Mouse (Mus musculus) CH12.LX (cell line): ENCODE data around the gene Gm26897. TPM values are rescaled to one million over a fixed set of nuclear protein-coding genes. Genes with fewer than 3 reads are reported as not detected.

Experiments used
- DNase-seq: peaks from one replicate; pipeline ENCODE4 v3.0.0-alpha.2; 2013; ENCODE audit errors: extremely low read depth
- H3K27ac ChIP-seq: 2 replicates; pipeline ENCODE4 v1.5.1; 2012; ENCODE audit warnings: low read depth, mild to moderate bottlenecking, control low read depth, moderate library complexity; ENCODE audit not compliant: insufficient read depth
- H3K27me3 ChIP-seq: replicated peaks from 2 replicates; pipeline ENCODE3; 2012; ENCODE audit warnings: inconsistent platforms
- H3K36me3 ChIP-seq, 2 experiments: replicated peaks in 1 of 2; 2 replicates each; pipeline versions ENCODE3 to v1.6.1; 2012; ENCODE audit warnings: inconsistent platforms in 1 of 2, low read length in 1 of 2, mild to moderate bottlenecking in 1 of 2, mixed read lengths in 1 of 2, moderate library complexity in 1 of 2; ENCODE audit not compliant: control insufficient read depth in 1 of 2, insufficient read depth in 1 of 2
- H3K4me1 ChIP-seq, 2 experiments: 2 replicates each; pipeline ENCODE4 v1.6.1; 2012; ENCODE audit warnings: inconsistent platforms in 1 of 2, moderate library complexity in 1 of 2; ENCODE audit not compliant: insufficient read depth in 2 of 2, control insufficient read depth in 1 of 2
- H3K4me2 ChIP-seq: 2 replicates; pipeline ENCODE4 v1.6.1; 2012; ENCODE audit warnings: low read depth, mild to moderate bottlenecking, control low read depth; ENCODE audit not compliant: poor library complexity, insufficient read depth, severe bottlenecking
- H3K4me3 ChIP-seq, 3 experiments: fragments of 150-350 bp in 1 of 3; sonication (generic) in 1 of 3; replicated peaks in 1 of 3; 2 replicates each; pipeline versions ENCODE3 to v1.5.1; 2011 to 2012; ENCODE audit warnings: low read depth in 2 of 3, low read length in 2 of 3, mild to moderate bottlenecking in 2 of 3, moderate library complexity in 2 of 3, control low read depth in 1 of 3, improper control_type of control experiment in 1 of 3, inconsistent platforms in 1 of 3, mixed read lengths in 1 of 3; ENCODE audit not compliant: poor library complexity in 1 of 3
- H3K79me2 ChIP-seq: replicated peaks from 2 replicates; pipeline ENCODE4 v1.6.1; 2012; ENCODE audit warnings: mild to moderate bottlenecking, moderate library complexity; ENCODE audit not compliant: control insufficient read depth, poor library complexity, insufficient read depth, severe bottlenecking; ENCODE audit errors: extremely low read depth
- H3K9ac ChIP-seq: 2 replicates; pipeline ENCODE4 v1.6.1; 2012; ENCODE audit warnings: low read depth, mild to moderate bottlenecking, control low read depth, moderate library complexity; ENCODE audit not compliant: insufficient read depth
- H3K9me3 ChIP-seq: replicated peaks from 2 replicates; pipeline ENCODE3; 2012; ENCODE audit warnings: low read length, inconsistent platforms, mixed read lengths
- CHD1 ChIP-seq: IDR thresholded peaks from 2 replicates; pipeline ENCODE4 v1.6.1; 2012; ENCODE audit warnings: low read depth, low read length, improper control_type of control experiment, inconsistent platforms
- CHD2 ChIP-seq: IDR thresholded peaks from 2 replicates; pipeline ENCODE4 v1.6.1; 2011; ENCODE audit warnings: low read length, improper control_type of control experiment
- ETS1 ChIP-seq: conservative IDR thresholded peaks from 2 replicates; pipeline ENCODE4 v1.6.1; 2012; ENCODE audit warnings: low read depth, mild to moderate bottlenecking, inconsistent platforms, low read length, improper control_type of control experiment, moderate library complexity
- HCFC1 ChIP-seq: IDR thresholded peaks from 2 replicates; pipeline ENCODE4 v1.6.1; 2012; ENCODE audit warnings: low read depth, mild to moderate bottlenecking, inconsistent platforms, low read length, improper control_type of control experiment
- JUN ChIP-seq: IDR thresholded peaks from 2 replicates; pipeline ENCODE4 v1.6.1; 2011; ENCODE audit warnings: low read depth, mild to moderate bottlenecking, low read length, improper control_type of control experiment, moderate library complexity; ENCODE audit not compliant: insufficient read depth
- KAT2A ChIP-seq: IDR thresholded peaks from 2 replicates; pipeline ENCODE4 v1.6.1; 2012; ENCODE audit warnings: low read length, improper control_type of control experiment, inconsistent platforms; ENCODE audit not compliant: insufficient replicate concordance
- MAX ChIP-seq: IDR thresholded peaks from 2 replicates; pipeline ENCODE4 v1.6.1; 2011; ENCODE audit warnings: low read length, improper control_type of control experiment
- MAZ ChIP-seq: IDR thresholded peaks from 2 replicates; pipeline ENCODE4 v1.6.1; 2012; ENCODE audit warnings: low read depth, mild to moderate bottlenecking, inconsistent platforms, low read length, improper control_type of control experiment, moderate library complexity
- MYC ChIP-seq: IDR thresholded peaks from 2 replicates; pipeline ENCODE4 v1.6.1; 2011; ENCODE audit warnings: low read depth, mild to moderate bottlenecking, improper control_type of control experiment, low read length
- NELFE ChIP-seq: IDR thresholded peaks from 2 replicates; pipeline ENCODE4 v1.6.1; 2011; ENCODE audit warnings: low read depth, low read length, improper control_type of control experiment
- PAX5 ChIP-seq: IDR thresholded peaks from 2 replicates; pipeline ENCODE4 v1.6.1; 2012; ENCODE audit warnings: low read length, inconsistent platforms, mixed read lengths
- POLR2A ChIP-seq: IDR thresholded peaks from 2 replicates; pipeline ENCODE4 v1.6.1; 2011; ENCODE audit warnings: low read depth, mild to moderate bottlenecking, improper control_type of control experiment, low read length
- RAD21 ChIP-seq: IDR thresholded peaks from 2 replicates; pipeline ENCODE4 v1.6.1; 2011; ENCODE audit warnings: low read depth, mild to moderate bottlenecking, low read length, improper control_type of control experiment, moderate library complexity
- SIN3A ChIP-seq: IDR thresholded peaks from 2 replicates; pipeline ENCODE4 v1.6.1; 2012; ENCODE audit warnings: low read length, improper control_type of control experiment, inconsistent platforms
- SMC3 ChIP-seq: IDR thresholded peaks from 2 replicates; pipeline ENCODE4 v1.6.1; 2011; ENCODE audit warnings: low read depth, low read length, improper control_type of control experiment
- TBP ChIP-seq: conservative IDR thresholded peaks from 2 replicates; pipeline ENCODE4 v1.6.1; 2011; ENCODE audit warnings: low read depth, low read length, improper control_type of control experiment
- ZC3H11A ChIP-seq: IDR thresholded peaks from 2 replicates; pipeline ENCODE4 v1.6.1; 2012; ENCODE audit warnings: low read depth, mild to moderate bottlenecking, inconsistent platforms, low read length, improper control_type of control experiment
- dilution Hi-C: fragments of 300-500 bp; cut with MboI; formaldehyde crosslinking; loops from 2 replicates; pipeline ENCODE4 v1.14.3; 2020; ENCODE audit warnings: low sequenced_read_pairs; ENCODE audit not compliant: extremely low pct_unique_long_range_greater_than_20kb, extremely low pct_ligation_motif_present
- in situ Hi-C: fragments of 300-500 bp; cut with MboI; formaldehyde crosslinking; loops from 3 replicates; pipeline ENCODE4 v1.14.3; 2019; ENCODE audit warnings: low sequenced_read_pairs, low pct_ligation_motif_present, low pct_unique_long_range_greater_than_20kb, mixed read lengths
- polyA plus RNA-seq: library from polyadenylated mRNA; unstranded; fragments of >175 nt; gene quantifications from 2 replicates; pipeline ENCODE4 v1.2.1, GENCODE M21; 2012; ENCODE audit warnings: low read depth; ENCODE audit not compliant: insufficient read length
- total RNA-seq, 2 experiments: library from RNA; depleted of rRNA; stranded (reverse); fragments of 300-350 nt in 1 of 2; fragments of >200 nt in 1 of 2; gene quantifications; 2 replicates each; pipeline ENCODE4 v1.2.3; 2012 to 2014

Gm26897 gene
- total and polyA plus RNA-seq, 3 experiments = not detected

- Histone ChIP-seq H3K9ac (no peak overlapping the region), H3K4me1 (no peaks in the 10 kb centered on the region), H3K79me2 (no peaks in the 10 kb centered on the region), H3K27me3 (no peaks in the 10 kb centered on the region), H3K27ac (no peak overlapping the region), H3K4me3 (no peak overlapping the region), H3K9me3 (peaks cover 86% of the 10 kb centered on the region), H3K36me3 (no peaks in the 10 kb centered on the region), H3K4me2 (no peak overlapping the region)
- DNase-seq = no peak
- in situ Hi-C loops (no loop called here), dilution Hi-C loops (no loop called here)
- TF ChIP-seq RAD21 = no peak
- no peak for TF ChIP-seq SMC3
- no peak for TF ChIP-seq MAZ
- TF ChIP-seq MYC = no peak
- TF ChIP-seq CHD2 = no peak
- no peak for TF ChIP-seq TBP
- no peak for TF ChIP-seq HCFC1
- no peak for TF ChIP-seq POLR2A
Observed at GRCm38 (mm10) chr5:111749599-111749998, 15.9 kb downstream of the Gm26897 start.

DNA sequence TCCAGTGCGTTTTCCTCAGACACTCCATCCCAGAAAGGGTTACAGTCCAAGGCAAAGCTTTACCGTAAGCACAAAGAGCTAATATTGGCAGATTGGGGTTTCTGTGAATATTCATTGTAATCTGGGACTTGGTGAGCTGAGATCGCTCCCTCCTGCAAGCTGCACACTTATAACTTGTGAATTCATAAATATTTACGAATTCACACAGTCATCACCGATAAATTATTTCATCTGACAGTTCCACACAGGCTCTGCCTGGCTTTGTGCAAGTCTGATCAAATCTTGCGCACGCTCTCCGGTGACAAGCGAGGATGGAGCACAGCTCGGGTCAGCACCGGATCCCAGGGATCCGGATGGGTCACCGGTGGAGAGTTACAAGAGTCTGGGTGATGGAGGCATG, 16.4 kb downstream of the Gm26897 start:
- Histone ChIP-seq H3K4me2 (no peak overlapping the region), H3K4me1 (no peaks in the 10 kb centered on the region), H3K9me3 (peaks cover 85% of the 10 kb centered on the region), H3K36me3 (no peaks in the 10 kb centered on the region)
- TF ChIP-seq SMC3 (no peak), POLR2A (no peak)
- TF ChIP-seq, all 38 proteins: peak for 0
- DNase-seq = no peak
- Histone ChIP-seq H3K27me3 (no peaks in the 10 kb centered on the region), H3K9ac (no peak overlapping the region), H3K79me2 (no peaks in the 10 kb centered on the region), H3K4me3 (no peak overlapping the region), H3K27ac (no peak overlapping the region)
- in situ Hi-C loops = no loop called here
- dilution Hi-C loops = no loop called here

DNA sequence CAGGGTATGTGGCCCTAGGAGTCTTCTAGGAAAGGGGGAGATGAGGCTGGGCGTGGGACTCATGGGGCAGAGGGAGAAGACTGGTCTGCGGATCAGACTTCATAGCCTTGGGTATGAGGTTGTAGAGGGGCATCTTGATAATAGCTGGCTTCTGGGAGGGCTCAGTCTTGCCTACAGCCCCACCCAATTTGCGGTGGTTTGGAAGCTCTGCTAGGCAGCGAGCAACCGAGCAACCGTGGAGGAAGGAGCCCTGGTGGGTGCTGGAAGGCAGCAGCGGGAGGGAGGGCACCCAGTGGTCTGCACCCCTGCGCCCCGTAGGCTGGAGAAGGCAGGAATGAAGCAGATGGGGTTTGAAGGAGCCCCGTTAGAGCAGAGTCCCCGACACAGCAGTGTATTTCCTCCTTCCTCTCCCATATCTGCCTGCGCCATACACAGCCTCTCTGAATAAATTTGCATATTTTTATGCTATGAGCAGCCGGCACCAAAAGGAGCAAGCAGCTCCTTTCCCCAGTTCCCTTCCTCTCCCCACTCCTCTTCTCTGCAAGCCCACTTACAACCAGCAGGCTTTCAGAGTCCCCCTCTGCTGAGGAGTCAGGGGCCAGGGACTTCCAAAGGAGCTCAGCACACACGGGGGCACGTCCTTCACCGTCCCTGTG, 20.9 kb downstream of the Gm26897 start:
- Histone ChIP-seq H3K4me1 (no peaks in the 10 kb centered on the region), H3K4me3 (no peak overlapping the region), H3K36me3 (no peaks in the 10 kb centered on the region), H3K4me2 (no peak overlapping the region), H3K9ac (no peak overlapping the region), H3K27ac (no peak overlapping the region)
- in situ Hi-C loops (no loop called here), dilution Hi-C loops (no loop called here)
- no peak for DNase-seq
- TF ChIP-seq NELFE = no peak
- TF ChIP-seq CHD2 = no peak
- no peak for TF ChIP-seq KAT2A
- no peak for TF ChIP-seq CHD1
- TF ChIP-seq MAX = no peak
- no peak for TF ChIP-seq ETS1
- no peak for TF ChIP-seq SMC3
- no peak for TF ChIP-seq JUN
- TF ChIP-seq PAX5 = no peak
- no peak for TF ChIP-seq ZC3H11A
- TF ChIP-seq SIN3A = no peak
- no peak for TF ChIP-seq POLR2A
- TF ChIP-seq, all 38 proteins: peak for 0
- Histone ChIP-seq H3K27me3 (no peaks in the 10 kb centered on the region), H3K9me3 (peaks cover 88% of the 10 kb centered on the region), H3K79me2 (no peaks in the 10 kb centered on the region)
